17 mouse cellular contexts compared by ENCODE assay signal in genomic region chr5:138089108-138089551, GRCm38 (mm10). TPM values are rescaled to one million over a fixed set of nuclear protein-coding genes. Genes with fewer than 3 reads are reported as not detected.
A peak's percentile ranks its signal among the peaks of the same experiment; 100 is the strongest.
DNase-seq lines count a peak whose midpoint lies in the region; ATAC-seq and TF ChIP-seq lines count a peak whose summit lies in the region.
"Had no signal": no experiment of that assay in that cellular context is flagged by ENCODE, and none has a peak within 500 bp of the region (broad histone marks: within the 10 kb centered on the region; RNA-seq: fewer than 3 reads in every experiment).

No protein-coding gene starts in this region.

- no peaks in the 10 kb centered on the region for H3K27me3 ChIP-seq in liver, adult 2 months (ENCODE audit: control insufficient read depth, insufficient read depth, low read length)
- no peaks in the 10 kb centered on the region for H3K27me3 ChIP-seq in stomach, embryonic 15.5 days (replicated peaks)
- H3K27me3 ChIP-seq: embryonic facial prominence, embryonic 15.5 days had no signal

- peak overlapping the region; percentile 21 for H3K4me2 ChIP-seq in stomach, embryonic 15.5 days
- H3K4me2 ChIP-seq: embryonic facial prominence, embryonic 15.5 days had no signal

- H3K9me3 ChIP-seq in stomach, embryonic 15.5 days: no peaks in the 10 kb centered on the region
- H3K9me3 ChIP-seq: embryonic facial prominence, embryonic 15.5 days had no signal

- H3K4me3 ChIP-seq in liver, adult 2 months (ENCODE audit: insufficient read depth, low read depth, low read length): peak overlapping the region; percentile 61
- no peak overlapping the region for H3K4me3 ChIP-seq in stomach, embryonic 15.5 days (replicated peaks)
- H3K4me3 ChIP-seq: embryonic facial prominence, embryonic 15.5 days had no signal

- peaks cover 26% of the 10 kb centered on the region; the same call in 1 of the 2 replicates for H3K79me2 ChIP-seq in liver, adult 2 months (ENCODE audit: control insufficient read depth, insufficient read depth, low read length)

- DNase-seq in liver, adult 2 months (ENCODE audit: extremely low read depth, low read depth, low spot score): peak; percentile 97
- no peak for DNase-seq in liver
- DNase-seq in kidney, adult 11 months: peak; percentile 87
- peak; percentile 71 to 87 for DNase-seq in kidney, postnatal 36 days
- no peak for DNase-seq in layer of hippocampus, postnatal 14 days (ENCODE audit: low spot score in 2 of 2)
- no peak for DNase-seq in gastrocnemius, postnatal 4 days (ENCODE audit: low spot score in 2 of 2)
- DNase-seq: cerebellum, postnatal 36 days; gastrocnemius, postnatal 36 days; heart, postnatal 10 days; right cerebral cortex, postnatal 14 days had no signal

- peaks cover 19% of the 10 kb centered on the region for H3K36me3 ChIP-seq in liver, adult 2 months (ENCODE audit: control insufficient read depth, insufficient read depth, low read length)
- peaks cover 10% of the 10 kb centered on the region for H3K36me3 ChIP-seq in stomach, embryonic 15.5 days

- 28% methylated on average over 6 of the region's 6 CpGs for WGBS in liver, adult 2 months
- WGBS in stomach, embryonic 15.5 days: 67% methylated on average over 6 of the region's 6 CpGs

- peak overlapping the region; percentile 99 for H3K27ac ChIP-seq in liver, adult 2 months (replicated peaks; ENCODE audit: insufficient read depth, low read depth, low read length)
- H3K27ac ChIP-seq in stomach, embryonic 15.5 days: peak overlapping the region; percentile 51; the same call in 1 of the 2 replicates
- H3K27ac ChIP-seq: embryonic facial prominence, embryonic 15.5 days had no signal

- peak; percentile 56 for ATAC-seq in stomach, embryonic 15.5 days (ENCODE audit: insufficient read depth, low FRiP score, low read depth)
- ATAC-seq in activated CD4-positive, CD25-positive, alpha-beta regulatory T cell, adult 4 months: no peak

- peak; percentile 36; the same call in 1 of the 2 replicates for TF ChIP-seq POLR2A in liver, adult 2 months (IDR thresholded peaks at IDR 0.05; ENCODE audit: extremely low read depth, insufficient read depth, low read length)

- peaks cover 37% of the 10 kb centered on the region for H3K4me1 ChIP-seq in liver, adult 2 months (ENCODE audit: control insufficient read depth, insufficient read depth, low read length)
- no peaks in the 10 kb centered on the region for H3K4me1 ChIP-seq in stomach, embryonic 15.5 days

- TF ChIP-seq CTCF in liver, adult 2 months (IDR thresholded peaks at IDR 0.05; ENCODE audit: low read depth, low read length): no peak

- peak overlapping the region; percentile 97 for H3K9ac ChIP-seq in liver, adult 2 months (ENCODE audit: low read depth, low read length)
- no peak overlapping the region for H3K9ac ChIP-seq in stomach, embryonic 15.5 days
- H3K9ac ChIP-seq: embryonic facial prominence, embryonic 15.5 days had no signal

RNA-seq across cellular contexts. Expression of gene Zkscan1, which starts 4.2 kb away (rescaled TPM):
- total RNA-seq in liver, adult 2 months (2014; rRNA removed): 22.2 and 24.3 TPM in 2 replicates
- polyA plus RNA-seq in liver, adult 2 months (2012; rRNA removed): 3.1 and 3.9 TPM in 2 replicates
- polyA plus RNA-seq in stomach, embryonic 15.5 days (2015; fragmentation: Nextera tagmentation; extraction: Ambion mirVana): 13.6 and 14.8 TPM in 2 replicates
- 10 to 100 TPM; 42.8 to 44.7 TPM for total RNA-seq in layer of hippocampus, postnatal 14 days (2021)
- polyA plus RNA-seq in activated CD4-positive, CD25-positive, alpha-beta regulatory T cell, adult 4 months (2017; shearing (Covaris generic)): 10 to 100 TPM; 10.9 to 11.8 TPM
- total RNA-seq in gastrocnemius, postnatal 4 days (2021): 10 to 100 TPM; 18.7 to 19.4 TPM

RNA-seq across cellular contexts. Expression of gene Zscan21, which starts 27.6 kb away (rescaled TPM):
- 8.9 and 10.2 TPM in 2 replicates for total RNA-seq in liver, adult 2 months (2014; rRNA removed)
- polyA plus RNA-seq in liver, adult 2 months (2012; rRNA removed): 6.0 and 6.8 TPM in 2 replicates
- polyA plus RNA-seq in stomach, embryonic 15.5 days (2015; fragmentation: Nextera tagmentation; extraction: Ambion mirVana): 46.2 and 48.7 TPM in 2 replicates
- total RNA-seq in layer of hippocampus, postnatal 14 days (2021): 10 to 100 TPM; 18.2 to 18.3 TPM
- polyA plus RNA-seq in activated CD4-positive, CD25-positive, alpha-beta regulatory T cell, adult 4 months (2017; shearing (Covaris generic)): 10 to 100 TPM; 17.9 TPM
- 10 to 100 TPM; 19.6 to 23.0 TPM for total RNA-seq in gastrocnemius, postnatal 4 days (2021)

RNA-seq across cellular contexts. Expression of gene Smok3c, which starts 36.1 kb away (rescaled TPM):
- not detected in 2 replicates for total RNA-seq in liver, adult 2 months (2014; rRNA removed)
- not detected in 2 replicates for polyA plus RNA-seq in liver, adult 2 months (2012; rRNA removed)
- not detected in 2 replicates for polyA plus RNA-seq in stomach, embryonic 15.5 days (2015; fragmentation: Nextera tagmentation; extraction: Ambion mirVana)
- total RNA-seq in layer of hippocampus, postnatal 14 days (2021): not detected
- polyA plus RNA-seq in activated CD4-positive, CD25-positive, alpha-beta regulatory T cell, adult 4 months (2017; shearing (Covaris generic)): not detected
- not detected for total RNA-seq in gastrocnemius, postnatal 4 days (2021)
- total RNA-seq: gastrocnemius, postnatal 36 days; heart, postnatal 10 days; left cerebral cortex, postnatal 25 days; MEL; monocyte, adult 5-6 weeks had no signal
- polyA plus RNA-seq: brain, embryonic 14.5 days; embryonic facial prominence, embryonic 15.5 days had no signal

Comparison
In these comparisons a context has a peak if more than half of its experiments do, and no peak if none do; other contexts are left out.
1. DNase-seq: peak in liver, adult 2 months (single experiment), kidney, adult 11 months (single experiment) and kidney, postnatal 36 days (2 of 2); none in liver (single experiment), layer of hippocampus, postnatal 14 days (0 of 2) and gastrocnemius, postnatal 4 days (0 of 2).